Mouse (Mus musculus) liver, adult 2 months (tissue): Measurements from ENCODE around the gene Sec24b.

Experiments
- CTCF ChIP-seq: fragments of 200-500 bp; IDR thresholded peaks from 2 replicates; pipeline ENCODE4 v1.5.1; 2011; ENCODE audit warnings: low read depth, low read length, control low read depth
- POLR2A ChIP-seq: fragments of 200-500 bp; IDR thresholded peaks from 2 replicates; pipeline ENCODE4 v1.6.1; 2011; ENCODE audit warnings: low read length, control low read depth; ENCODE audit not compliant: insufficient read depth; ENCODE audit errors: extremely low read depth

DNA sequence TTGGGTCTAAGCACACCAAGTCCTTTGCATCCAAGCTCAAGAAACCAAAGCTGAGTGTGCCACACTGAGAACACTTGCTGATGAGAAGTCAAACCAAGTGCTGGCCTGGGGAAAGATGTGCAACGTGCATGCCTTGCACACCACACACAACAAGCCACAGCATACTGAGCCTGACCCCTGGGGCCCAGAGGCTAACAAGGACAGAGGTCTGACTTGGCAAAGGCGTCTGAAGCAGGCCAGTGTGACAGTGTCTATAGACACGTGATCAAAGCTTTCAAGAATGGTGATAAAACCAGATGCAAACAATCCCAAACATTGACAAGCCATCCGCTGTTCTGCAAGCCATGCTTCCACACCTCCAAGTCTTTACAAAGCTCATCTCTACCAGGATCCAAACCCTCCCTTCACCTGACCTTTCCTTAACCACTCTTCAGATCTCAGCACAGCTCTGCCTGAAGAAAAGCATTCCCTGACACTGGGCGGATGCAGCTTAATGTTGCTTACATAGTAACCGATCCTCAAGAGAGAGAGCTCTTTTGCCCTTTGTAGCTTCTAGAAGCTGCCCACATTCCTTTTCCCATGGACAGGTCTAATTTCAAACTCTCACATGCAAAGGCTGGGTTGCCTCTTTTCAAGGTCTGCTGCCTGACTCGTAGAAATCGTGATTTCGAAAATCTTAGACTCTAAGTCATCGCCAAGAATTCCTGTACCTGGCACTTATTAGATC is 7.8 kb downstream of the Sec24b start:
- TF ChIP-seq CTCF (no peak), POLR2A (no peak)
